Comparison of ENCODE assay signal across 12 mouse cellular contexts in genomic region chr5:149274390-149275104, GRCm38 (mm10). TPM values are rescaled to one million over a fixed set of nuclear protein-coding genes. Genes with fewer than 3 reads are reported as not detected.
DNase-seq lines count a peak whose midpoint lies in the region; ATAC-seq and TF ChIP-seq lines count a peak whose summit lies in the region.
"Had no signal": no experiment of that assay in that cellular context is flagged by ENCODE, and none has a peak within 500 bp of the region (broad histone marks: within the 10 kb centered on the region; RNA-seq: fewer than 3 reads in every experiment).

No protein-coding gene starts in this region.

- no peaks in the 10 kb centered on the region for H3K36me3 ChIP-seq in liver, embryonic 11.5 days (ENCODE audit: control insufficient read depth, insufficient read depth, low read length)
- H3K36me3 ChIP-seq in hindbrain, embryonic 12.5 days = no peaks in the 10 kb centered on the region
- peaks cover 2% of the 10 kb centered on the region; the same call in 1 of the 2 replicates for H3K36me3 ChIP-seq in hindbrain, embryonic 11.5 days (ENCODE audit: control insufficient read depth, insufficient read depth, low read length)
- H3K36me3 ChIP-seq: embryonic facial prominence, embryonic 13.5 days; midbrain, embryonic 13.5 days had no signal

- ATAC-seq in liver, embryonic 11.5 days (replicated peaks; ENCODE audit: low FRiP score) = peak; percentile 78
- ATAC-seq in megakaryocyte-erythroid progenitor cell, adult 5-6 weeks (replicated peaks; ENCODE audit: low FRiP score, low TSS enrichment, poor library complexity, severe bottlenecking) = peak; percentile 66
- ATAC-seq in hindbrain, embryonic 12.5 days (ENCODE audit: low FRiP score) = no peak
- ATAC-seq in hindbrain, embryonic 11.5 days (ENCODE audit: low FRiP score) = no peak
- ATAC-seq: intestine, embryonic 16.5 days; midbrain, embryonic 13.5 days had no signal

- H3K27ac ChIP-seq in layer of hippocampus, adult 2 months = no peak overlapping the region
- H3K27ac ChIP-seq in liver, embryonic 11.5 days (ENCODE audit: low read depth, low read length) = no peak overlapping the region
- H3K27ac ChIP-seq in hindbrain, embryonic 12.5 days = no peak overlapping the region
- H3K27ac ChIP-seq in hindbrain, embryonic 11.5 days (ENCODE audit: low read depth, low read length) = no peak overlapping the region
- H3K27ac ChIP-seq: embryonic facial prominence, embryonic 13.5 days; midbrain, embryonic 13.5 days had no signal

- H3K4me2 ChIP-seq in liver, embryonic 11.5 days = no peak overlapping the region
- H3K4me2 ChIP-seq in hindbrain, embryonic 12.5 days (replicated peaks) = no peak overlapping the region
- H3K4me2 ChIP-seq in hindbrain, embryonic 11.5 days (replicated peaks; ENCODE audit: low read depth, low read length) = no peak overlapping the region
- H3K4me2 ChIP-seq: embryonic facial prominence, embryonic 13.5 days; midbrain, embryonic 13.5 days had no signal

- WGBS in liver, embryonic 11.5 days = 42% methylated on average over 15 of the region's 15 CpGs
- 88% methylated on average over 15 of the region's 15 CpGs for WGBS in hindbrain, embryonic 12.5 days
- 88% methylated on average over 15 of the region's 15 CpGs for WGBS in hindbrain, embryonic 11.5 days

- H3K4me3 ChIP-seq in layer of hippocampus, adult 2 months = no peak overlapping the region
- no peak overlapping the region for H3K4me3 ChIP-seq in liver, embryonic 11.5 days (ENCODE audit: low read depth, low read length)
- no peak overlapping the region for H3K4me3 ChIP-seq in hindbrain, embryonic 12.5 days
- H3K4me3 ChIP-seq in hindbrain, embryonic 11.5 days (ENCODE audit: low read depth, low read length) = no peak overlapping the region
- H3K4me3 ChIP-seq: embryonic facial prominence, embryonic 13.5 days; midbrain, embryonic 13.5 days had no signal

- H3K9ac ChIP-seq in liver, embryonic 11.5 days (ENCODE audit: low read depth, low read length) = no peak overlapping the region
- H3K9ac ChIP-seq in hindbrain, embryonic 12.5 days = no peak overlapping the region
- no peak overlapping the region for H3K9ac ChIP-seq in hindbrain, embryonic 11.5 days (ENCODE audit: low read depth, low read length)
- H3K9ac ChIP-seq: embryonic facial prominence, embryonic 13.5 days; midbrain, embryonic 13.5 days had no signal

- H3K9me3 ChIP-seq in liver, embryonic 11.5 days (ENCODE audit: control insufficient read depth, low read length) = peaks cover 3% of the 10 kb centered on the region; the same call in 1 of the 2 replicates
- H3K9me3 ChIP-seq in hindbrain, embryonic 12.5 days (replicated peaks) = 0 out of 2 replicates have a peak, but pooled peaks cover 9% of the 10 kb centered on the region
- no peaks in the 10 kb centered on the region for H3K9me3 ChIP-seq in hindbrain, embryonic 11.5 days (ENCODE audit: control insufficient read depth, low read length)
- H3K9me3 ChIP-seq: midbrain, embryonic 13.5 days had no signal

- peaks cover 3% of the 10 kb centered on the region; the same call in 1 of the 2 replicates for H3K4me1 ChIP-seq in liver, embryonic 11.5 days (replicated peaks; ENCODE audit: control insufficient read depth, insufficient read depth, low read length)
- peaks cover 5% of the 10 kb centered on the region; the same call in 1 of the 2 replicates for H3K4me1 ChIP-seq in hindbrain, embryonic 12.5 days
- no peaks in the 10 kb centered on the region for H3K4me1 ChIP-seq in hindbrain, embryonic 11.5 days (replicated peaks; ENCODE audit: control insufficient read depth, insufficient read depth, low read length)

- peak; percentile 66 for DNase-seq in layer of hippocampus, adult 9-11 months
- DNase-seq in layer of hippocampus, adult 2 months (ENCODE audit: low spot score in 2 of 2) = no peak
- peak; percentile 20 for DNase-seq in T-cell, adult 2 months (ENCODE audit: low spot score)
- peak; percentile 43 for DNase-seq in liver, embryonic 11.5 days (ENCODE audit: low spot score)
- no peak for DNase-seq in hindbrain, embryonic 11.5 days (ENCODE audit: low spot score)
- no peak for DNase-seq in gastrocnemius, postnatal 4 days (ENCODE audit: low spot score in 2 of 2)
- DNase-seq: right cerebral cortex, adult 18-20 months had no signal

- TF ChIP-seq CTCF in layer of hippocampus, adult 2 months (conservative IDR thresholded peaks at IDR 0.05) = no peak

- no peaks in the 10 kb centered on the region for H3K27me3 ChIP-seq in liver, embryonic 11.5 days (replicated peaks; ENCODE audit: control insufficient read depth, insufficient read depth, low read length)
- H3K27me3 ChIP-seq in hindbrain, embryonic 12.5 days = 0 out of 2 replicates have a peak, but pooled peaks cover 2% of the 10 kb centered on the region
- H3K27me3 ChIP-seq in hindbrain, embryonic 11.5 days (ENCODE audit: control insufficient read depth, insufficient read depth, low read length) = no peaks in the 10 kb centered on the region
- H3K27me3 ChIP-seq: embryonic facial prominence, embryonic 13.5 days; midbrain, embryonic 13.5 days had no signal

RNA-seq across cellular contexts. Expression of gene Alox5ap, which starts 10.0 kb away (rescaled TPM):
- 10 to 100 TPM in 1 of 2 experiments, 1 to 10 TPM in 1; 7.8 to 11.1 TPM for total RNA-seq in layer of hippocampus, adult 2 months (2021)
- 20.7 and 24.4 TPM in 2 replicates for polyA plus RNA-seq in liver, embryonic 11.5 days (2014; fragmentation: Nextera tagmentation; extraction: Ambion mirVana)
- total RNA-seq in megakaryocyte-erythroid progenitor cell, adult 5-6 weeks (2014; fragmentation: Nextera tagmentation) = 8.8 and 11.6 TPM in 2 replicates
- total RNA-seq in megakaryocyte-erythroid progenitor cell, adult 5-6 weeks (2017) = 20.9 and 41.6 TPM in 2 replicates
- polyA plus RNA-seq in hindbrain, embryonic 12.5 days (2016; fragmentation: Nextera tagmentation; extraction: Ambion mirVana) = 5.9 and 7.1 TPM in 2 replicates
- polyA plus RNA-seq in hindbrain, embryonic 11.5 days (2014; fragmentation: Nextera tagmentation; extraction: Ambion mirVana) = 5.6 and 6.9 TPM in 2 replicates
- 10 to 100 TPM in 1 of 2 experiments, 1 to 10 TPM in 1; 7.9 to 17.8 TPM for total RNA-seq in gastrocnemius, postnatal 4 days (2021)

Comparison
In these comparisons a context has a peak if more than half of its experiments do, and no peak if none do; other contexts are left out.
1. DNase-seq: peak in layer of hippocampus, adult 9-11 months (single experiment), T-cell, adult 2 months (single experiment) and liver, embryonic 11.5 days (single experiment); none in layer of hippocampus, adult 2 months (0 of 2), hindbrain, embryonic 11.5 days (single experiment) and gastrocnemius, postnatal 4 days (0 of 2).
2. ATAC-seq: peak in liver, embryonic 11.5 days (single experiment) and megakaryocyte-erythroid progenitor cell, adult 5-6 weeks (single experiment); none in hindbrain, embryonic 12.5 days (single experiment) and hindbrain, embryonic 11.5 days (single experiment).